Mouse (Mus musculus) stomach, postnatal 0 days (tissue): ENCODE results near the gene Mapk1. TPM values are rescaled to one million over a fixed set of nuclear protein-coding genes. Genes with fewer than 3 reads are reported as not detected.

Experiments used
- ATAC-seq: fragments of 200-750 bp; cut with Nextera tagmentation; 2 replicates; pipeline ENCODE4 v1.8.0; 2017; ENCODE audit not compliant: low FRiP score, low TSS enrichment
- DNase-seq: peaks from one replicate; pipeline ENCODE4 v3.0.0-alpha.2; 2016; ENCODE audit warnings: low spot score
- H3K27ac ChIP-seq: fragments of 300-500 bp; sonication (generic); replicated peaks from 2 replicates; pipeline ENCODE4 v1.5.1; 2014; ENCODE audit warnings: mild to moderate bottlenecking, control low read depth
- H3K27me3 ChIP-seq: fragments of 300-500 bp; sonication (generic); 2 replicates; pipeline ENCODE4 v1.6.1; 2014; ENCODE audit warnings: low read length; ENCODE audit not compliant: control insufficient read depth, insufficient read depth
- H3K36me3 ChIP-seq: fragments of 300-500 bp; sonication (generic); 2 replicates; pipeline ENCODE4 v1.6.1; 2014; ENCODE audit warnings: low read length, mixed read lengths; ENCODE audit not compliant: control insufficient read depth, insufficient read depth
- H3K4me1 ChIP-seq: fragments of 300-500 bp; sonication (generic); replicated peaks from 2 replicates; pipeline ENCODE4 v1.6.1; 2014; ENCODE audit warnings: antibody characterized with exemption; ENCODE audit not compliant: control insufficient read depth, insufficient read depth
- H3K4me2 ChIP-seq: fragments of 300-500 bp; sonication (generic); replicated peaks from 2 replicates; pipeline ENCODE4 v1.6.1; 2014; ENCODE audit warnings: low read depth, mild to moderate bottlenecking, control low read depth, moderate library complexity
- H3K4me3 ChIP-seq: fragments of 300-500 bp; sonication (generic); 2 replicates; pipeline ENCODE4 v1.5.1; 2014; ENCODE audit warnings: low read depth, low read length, control low read depth
- H3K9ac ChIP-seq: fragments of 300-500 bp; sonication (generic); 2 replicates; pipeline ENCODE4 v1.6.1; 2014; ENCODE audit warnings: mild to moderate bottlenecking, low read length, control low read depth, mixed read lengths
- H3K9me3 ChIP-seq: fragments of 300-500 bp; sonication (generic); 2 replicates; pipeline ENCODE4 v1.6.1; 2016; ENCODE audit warnings: low read length; ENCODE audit not compliant: control insufficient read depth
- CTCF ChIP-seq: IDR thresholded peaks from 2 replicates; pipeline ENCODE4 v1.5.1; 2016; ENCODE audit warnings: antibody characterized with exemption, low read depth, mild to moderate bottlenecking, moderate library complexity
- EP300 ChIP-seq: optimal IDR thresholded peaks from 2 replicates; pipeline ENCODE3; 2016; ENCODE audit warnings: antibody characterized with exemption
- WGBS: fragments of 180-500 bp; shearing (Covaris S2); extraction: QIAGEN DNeasy Blood & Tissue Kit; methylation state at CpG from one replicate; pipeline ENCODE4 v1.1.7; 2014; 5-methylcytosine and 5-hydroxymethylcytosine counted together
- polyA plus RNA-seq: library from polyadenylated mRNA; unstranded; fragments of >200 nt; fragmentation: Nextera tagmentation; extraction: Ambion mirVana; gene quantifications from 2 replicates; pipeline ENCODE4 v1.2.1, GENCODE M21; 2015

Mapk1 gene
- polyA plus RNA-seq, 1 experiment from 2014 or later = 93.2 TPM

DNA sequence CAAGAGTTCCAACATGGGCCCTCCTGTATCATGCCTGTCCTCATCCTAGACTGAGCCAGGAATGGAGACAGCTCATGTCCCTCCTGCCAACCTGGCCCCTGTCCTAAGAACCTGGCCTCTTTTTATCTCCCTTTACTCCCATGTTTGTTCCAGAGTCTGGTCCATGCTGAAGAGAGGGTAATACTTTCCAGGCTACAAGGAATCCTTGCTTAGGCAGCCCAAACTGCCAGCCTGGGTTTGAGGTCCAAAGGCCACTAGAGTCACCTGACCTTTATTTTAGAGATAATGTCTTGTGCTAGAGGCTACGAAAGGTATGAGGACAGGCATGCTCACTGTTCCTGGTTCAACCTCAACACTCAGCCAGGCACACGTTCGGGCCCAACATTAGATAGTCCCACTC lies 113.8 kb downstream of the Mapk1 start:
- TF ChIP-seq CTCF (no peak), EP300 (no peak)
- peaks cover 40% of the 10 kb centered on the region for H3K36me3 ChIP-seq

More for the DNA sequence above, 113.8 kb downstream of the Mapk1 start:
- WGBS = 88% methylated on average over 3 of the region's 3 CpGs
- H3K4me1 ChIP-seq = no peaks in the 10 kb centered on the region
- H3K4me2 ChIP-seq = no peak overlapping the region
- H3K9me3 ChIP-seq = no peaks in the 10 kb centered on the region
- DNase-seq (no peak), ATAC-seq (0 out of 2 replicates have a peak, but pooled peaks have one; percentile 5)
- H3K9ac ChIP-seq = no peak overlapping the region
- no peak overlapping the region for H3K4me3 ChIP-seq
- no peak overlapping the region for H3K27ac ChIP-seq
- H3K27me3 ChIP-seq = no peaks in the 10 kb centered on the region

Other genes with a start within 250 kb of the Mapk1 start
- gene Spag6l, start 153.9 kb upstream of the Mapk1 start, polyA plus RNA-seq = 0.17 and 0.45 TPM in 2 replicates
- gene Igll1, start 119.4 kb upstream of the Mapk1 start, polyA plus RNA-seq = 0.19 TPM in 1 of 2 replicates, not detected in the other
- 29.4 and 33.6 TPM in 2 replicates for gene Top3b, start 112.6 kb upstream of the Mapk1 start, polyA plus RNA-seq
- 0.91 and 1.1 TPM in 2 replicates for gene Vpreb1, start 112.5 kb upstream of the Mapk1 start, polyA plus RNA-seq
- gene Ppm1f, start 86.9 kb upstream of the Mapk1 start, polyA plus RNA-seq = 5.5 and 6.0 TPM in 2 replicates
- 5.9 and 6.2 TPM in 2 replicates for gene Ypel1, start 86.3 kb downstream of the Mapk1 start, polyA plus RNA-seq
- gene Ppil2, start 127.9 kb downstream of the Mapk1 start, polyA plus RNA-seq = 61.5 and 72.4 TPM in 2 replicates
- 3.5 and 4.4 TPM in 2 replicates for gene 2610318N02Rik, start 141.8 kb downstream of the Mapk1 start, polyA plus RNA-seq
- gene Sdf2l1, start 149.0 kb downstream of the Mapk1 start, polyA plus RNA-seq = 170 and 176 TPM in 2 replicates
- gene Ydjc, start 161.2 kb downstream of the Mapk1 start, polyA plus RNA-seq = 19.8 and 21.3 TPM in 2 replicates
- 1.8 and 2.1 TPM in 2 replicates for gene Ccdc116, start 163.8 kb downstream of the Mapk1 start, polyA plus RNA-seq
- 276 and 278 TPM in 2 replicates for gene Ube2l3, start 219.3 kb downstream of the Mapk1 start, polyA plus RNA-seq
- 0.18 TPM in 2 replicates for gene Rimbp3, start 225.2 kb downstream of the Mapk1 start, polyA plus RNA-seq